Mouse (Mus musculus) bone marrow macrophage, adult 2 months (primary cell): ENCODE data around the gene Lsp1.

ENCODE experiments used
- CTCF ChIP-seq: IDR thresholded peaks from 2 replicates; pipeline ENCODE4 v1.5.1; 2012; ENCODE audit warnings: low read depth, mild to moderate bottlenecking, low read length, moderate library complexity
- POLR2A ChIP-seq: IDR thresholded peaks from 2 replicates; pipeline ENCODE4 v1.6.1; 2012; ENCODE audit warnings: mild to moderate bottlenecking, low read depth, low read length, borderline replicate concordance

DNA sequence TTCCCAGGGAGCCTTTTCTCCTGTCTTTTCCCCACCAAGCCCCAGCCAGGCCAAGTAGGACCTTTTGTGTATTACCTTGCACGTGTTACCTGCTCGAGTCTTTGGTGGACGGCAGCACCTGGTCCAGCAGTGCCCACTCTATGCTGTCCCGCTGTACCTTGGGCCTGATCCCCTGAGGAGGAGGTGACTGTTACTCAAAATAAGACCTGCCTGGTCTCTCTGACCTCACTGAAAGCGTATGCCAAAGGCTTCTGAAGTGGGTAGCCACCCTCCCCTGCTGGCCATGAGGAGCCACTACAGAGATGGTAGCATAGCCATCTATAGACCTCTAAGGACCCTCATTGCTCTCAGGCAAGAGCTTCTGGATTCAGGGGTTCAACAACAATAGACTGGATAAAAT lies 36.2 kb downstream of the Lsp1 start:
- no peak; the same call in 1 of the 2 replicates for TF ChIP-seq CTCF
- TF ChIP-seq POLR2A, result no peak
